Mouse (Mus musculus): Measurements from ENCODE around the gene Syp. TPM values are rescaled to one million over a fixed set of nuclear protein-coding genes. Genes with fewer than 3 reads are reported as not detected.
A peak's percentile ranks its signal among the peaks of the same experiment; 100 is the strongest.

Syp gene
- 1.4 and 1.5 TPM in 2 replicates for polyA plus RNA-seq (2014; fragmentation: Nextera tagmentation; extraction: Ambion mirVana)

GRCm38 (mm10) chrX:7638401-7639091, at the start of gene Syp:
TSS of gene Syp (plus strand) at chrX:7638471.
- Histone ChIP-seq H3K36me3 (ENCODE audit: control insufficient read depth, insufficient read depth, low read length) (no peaks in the 10 kb centered on the region), H3K4me2 (replicated peaks; ENCODE audit: low read depth, low read length) (peak within 1 kb of the TSS; percentile 44), H3K27me3 (ENCODE audit: control insufficient read depth, insufficient read depth, low read length) (peaks cover 5% of the 10 kb centered on the region; the same call in 1 of the 2 replicates), H3K27ac (ENCODE audit: low read depth, low read length) (no peak within 1 kb of the TSS), H3K9me3 (ENCODE audit: control insufficient read depth, low read length) (no peaks in the 10 kb centered on the region), H3K4me3 (ENCODE audit: low read length) (peak within 1 kb of the TSS; percentile 23), H3K9ac (ENCODE audit: low read depth, low read length) (no peak within 1 kb of the TSS), H3K4me1 (ENCODE audit: control insufficient read depth, insufficient read depth, low read length) (no peaks in the 10 kb centered on the region)
- ATAC-seq (ENCODE audit: low FRiP score, low TSS enrichment): peak; percentile 87
- 25% methylated on average over 40 of the region's 42 CpGs for WGBS

- peaks cover 18% of the 10 kb centered on the region; the same call in 1 of the 2 replicates for H3K36me3 ChIP-seq (ENCODE audit: control insufficient read depth, insufficient read depth, low read length)
- H3K27ac ChIP-seq (ENCODE audit: low read depth, low read length): no peak overlapping the region
- no peak for ATAC-seq (ENCODE audit: low FRiP score, low TSS enrichment)
- WGBS: 86% methylated on average over 9 of the region's 9 CpGs
- H3K27me3 ChIP-seq (ENCODE audit: control insufficient read depth, insufficient read depth, low read length): no peaks in the 10 kb centered on the region
- H3K4me3 ChIP-seq (ENCODE audit: low read length): no peak overlapping the region
- H3K9ac ChIP-seq (ENCODE audit: low read depth, low read length): no peak overlapping the region
- no peaks in the 10 kb centered on the region for H3K9me3 ChIP-seq (ENCODE audit: control insufficient read depth, low read length)
- H3K4me2 ChIP-seq (replicated peaks; ENCODE audit: low read depth, low read length): no peak overlapping the region
- H3K4me1 ChIP-seq (ENCODE audit: control insufficient read depth, insufficient read depth, low read length): no peaks in the 10 kb centered on the region
Measured at GRCm38 (mm10) chrX:7595371-7595770, 42.9 kb upstream of the Syp start.

GRCm38 (mm10) chrX:7604004-7604403, 34.3 kb upstream of the Syp start:
- Histone ChIP-seq H3K9me3 (ENCODE audit: control insufficient read depth, low read length) (no peaks in the 10 kb centered on the region), H3K4me1 (ENCODE audit: control insufficient read depth, insufficient read depth, low read length) (no peaks in the 10 kb centered on the region), H3K4me2 (replicated peaks; ENCODE audit: low read depth, low read length) (peak overlapping the region; percentile 36), H3K27ac (ENCODE audit: low read depth, low read length) (no peak overlapping the region), H3K4me3 (ENCODE audit: low read length) (peak overlapping the region; percentile 44; the same call in 1 of the 2 replicates), H3K9ac (ENCODE audit: low read depth, low read length) (no peak overlapping the region), H3K36me3 (ENCODE audit: control insufficient read depth, insufficient read depth, low read length) (no peaks in the 10 kb centered on the region; the same call in 1 of the 2 replicates), H3K27me3 (ENCODE audit: control insufficient read depth, insufficient read depth, low read length) (no peaks in the 10 kb centered on the region)
- ATAC-seq (ENCODE audit: low FRiP score, low TSS enrichment): no peak
- WGBS: 89% methylated on average over 7 of the region's 7 CpGs

GRCm38 (mm10) chrX:7604879-7605574, 33.2 kb upstream of the Syp start, which contains the start of gene Ccdc22:
TSS of gene Ccdc22 (minus strand) at chrX:7605517.
- Histone ChIP-seq H3K9me3 (ENCODE audit: control insufficient read depth, low read length) (no peaks in the 10 kb centered on the region), H3K4me2 (replicated peaks; ENCODE audit: low read depth, low read length) (peak within 1 kb of the TSS; percentile 36), H3K36me3 (ENCODE audit: control insufficient read depth, insufficient read depth, low read length) (no peaks in the 10 kb centered on the region), H3K4me3 (ENCODE audit: low read length) (peak within 1 kb of the TSS; percentile 44), H3K27ac (ENCODE audit: low read depth, low read length) (no peak within 1 kb of the TSS), H3K9ac (ENCODE audit: low read depth, low read length) (peak within 1 kb of the TSS; percentile 48; the same call in 1 of the 2 replicates), H3K4me1 (ENCODE audit: control insufficient read depth, insufficient read depth, low read length) (no peaks in the 10 kb centered on the region), H3K27me3 (ENCODE audit: control insufficient read depth, insufficient read depth, low read length) (no peaks in the 10 kb centered on the region)
- 22% methylated on average over 28 of the region's 28 CpGs for WGBS
- peak; percentile 95 for ATAC-seq (ENCODE audit: low FRiP score, low TSS enrichment)

- Histone ChIP-seq H3K9me3 (ENCODE audit: control insufficient read depth, low read length) (no peaks in the 10 kb centered on the region), H3K4me3 (ENCODE audit: low read length) (peak overlapping the region; percentile 44; the same call in 1 of the 2 replicates), H3K9ac (ENCODE audit: low read depth, low read length) (no peak overlapping the region), H3K27me3 (ENCODE audit: control insufficient read depth, insufficient read depth, low read length) (no peaks in the 10 kb centered on the region), H3K4me2 (replicated peaks; ENCODE audit: low read depth, low read length) (no peak overlapping the region), H3K4me1 (ENCODE audit: control insufficient read depth, insufficient read depth, low read length) (no peaks in the 10 kb centered on the region), H3K27ac (ENCODE audit: low read depth, low read length) (no peak overlapping the region), H3K36me3 (ENCODE audit: control insufficient read depth, insufficient read depth, low read length) (no peaks in the 10 kb centered on the region)
- 40% methylated on average over 8 of the region's 8 CpGs for WGBS
- peak; percentile 22 for ATAC-seq (ENCODE audit: low FRiP score, low TSS enrichment)
Measured at GRCm38 (mm10) chrX:7605575-7605941, 32.7 kb upstream of the Syp start.

- Histone ChIP-seq H3K4me1 (ENCODE audit: control insufficient read depth, insufficient read depth, low read length) (no peaks in the 10 kb centered on the region), H3K4me2 (replicated peaks; ENCODE audit: low read depth, low read length) (no peak within 1 kb of the TSS), H3K9ac (ENCODE audit: low read depth, low read length) (no peak within 1 kb of the TSS), H3K4me3 (ENCODE audit: low read length) (no peak within 1 kb of the TSS), H3K27ac (ENCODE audit: low read depth, low read length) (no peak within 1 kb of the TSS), H3K27me3 (ENCODE audit: control insufficient read depth, insufficient read depth, low read length) (no peaks in the 10 kb centered on the region), H3K9me3 (ENCODE audit: control insufficient read depth, low read length) (no peaks in the 10 kb centered on the region), H3K36me3 (ENCODE audit: control insufficient read depth, insufficient read depth, low read length) (no peaks in the 10 kb centered on the region)
- no peak for ATAC-seq (ENCODE audit: low FRiP score, low TSS enrichment)
- WGBS: 82% methylated on average over 6 of the region's 6 CpGs
Measured at GRCm38 (mm10) chrX:7606783-7607182, 31.5 kb upstream of the Syp start, which contains the start of gene Cacna1f. TSS of gene Cacna1f (plus strand) at chrX:7607083.

GRCm38 (mm10) chrX:7610035-7610434, 28.2 kb upstream of the Syp start:
- Histone ChIP-seq H3K27me3 (ENCODE audit: control insufficient read depth, insufficient read depth, low read length) (no peaks in the 10 kb centered on the region), H3K27ac (ENCODE audit: low read depth, low read length) (no peak overlapping the region), H3K9me3 (ENCODE audit: control insufficient read depth, low read length) (no peaks in the 10 kb centered on the region), H3K36me3 (ENCODE audit: control insufficient read depth, insufficient read depth, low read length) (no peaks in the 10 kb centered on the region), H3K9ac (ENCODE audit: low read depth, low read length) (no peak overlapping the region), H3K4me2 (replicated peaks; ENCODE audit: low read depth, low read length) (peak overlapping the region; percentile 60), H3K4me3 (ENCODE audit: low read length) (peak overlapping the region; percentile 36; the same call in 1 of the 2 replicates), H3K4me1 (ENCODE audit: control insufficient read depth, insufficient read depth, low read length) (no peaks in the 10 kb centered on the region)
- WGBS: 35% methylated on average over 21 of the region's 21 CpGs
- no peak for ATAC-seq (ENCODE audit: low FRiP score, low TSS enrichment)

GRCm38 (mm10) chrX:7610536-7611258, 27.6 kb upstream of the Syp start:
- H3K9ac ChIP-seq (ENCODE audit: low read depth, low read length): 0 out of 2 replicates have a peak overlapping the region, but pooled peaks have one; percentile 18
- no peaks in the 10 kb centered on the region for H3K27me3 ChIP-seq (ENCODE audit: control insufficient read depth, insufficient read depth, low read length)
- H3K4me3 ChIP-seq (ENCODE audit: low read length): peak overlapping the region; percentile 36
- H3K4me2 ChIP-seq (replicated peaks; ENCODE audit: low read depth, low read length): peak overlapping the region; percentile 60
- H3K9me3 ChIP-seq (ENCODE audit: control insufficient read depth, low read length): no peaks in the 10 kb centered on the region
- no peaks in the 10 kb centered on the region for H3K36me3 ChIP-seq (ENCODE audit: control insufficient read depth, insufficient read depth, low read length)
- 23% methylated on average over 26 of the region's 26 CpGs for WGBS
- no peaks in the 10 kb centered on the region for H3K4me1 ChIP-seq (ENCODE audit: control insufficient read depth, insufficient read depth, low read length)
- ATAC-seq (ENCODE audit: low FRiP score, low TSS enrichment): no peak
- no peak overlapping the region for H3K27ac ChIP-seq (ENCODE audit: low read depth, low read length)

All from kidney, embryonic 14.5 days (tissue).